Mouse (Mus musculus) MEL (cell line): ENCODE measurements around the gene Kif3b.

Source experiments
- CTCF ChIP-seq, 3 experiments: IDR thresholded peaks in 2 of 3; conservative IDR thresholded peaks in 1 of 3; 2 replicates each; pipeline ENCODE4 v1.5.1; 2011 to 2012; ENCODE audit warnings: low read length in 3 of 3, low read depth in 2 of 3, mild to moderate bottlenecking in 2 of 3, improper control_type of control experiment in 1 of 3, inconsistent platforms in 1 of 3, mixed read lengths in 1 of 3, moderate library complexity in 1 of 3; ENCODE audit not compliant: control insufficient read depth in 1 of 3, insufficient read depth in 1 of 3, poor library complexity in 1 of 3, severe bottlenecking in 1 of 3
- E2F4 ChIP-seq: IDR thresholded peaks from 2 replicates; pipeline ENCODE4 v1.6.1; 2011; ENCODE audit warnings: low read depth, low read length, improper control_type of control experiment, borderline replicate concordance
- GATA1 ChIP-seq: IDR thresholded peaks from 2 replicates; pipeline ENCODE4 v1.6.1; 2011; ENCODE audit warnings: low read depth, low read length, improper control_type of control experiment
- KAT2A ChIP-seq: conservative IDR thresholded peaks from 2 replicates; pipeline ENCODE4 v1.6.1; 2012; ENCODE audit warnings: low read depth, low read length, improper control_type of control experiment, inconsistent platforms
- MAFK ChIP-seq: IDR thresholded peaks from 2 replicates; pipeline ENCODE4 v1.6.1; 2011; ENCODE audit warnings: low read depth, mild to moderate bottlenecking, low read length, improper control_type of control experiment, borderline replicate concordance
- NRF1 ChIP-seq: IDR thresholded peaks from 2 replicates; pipeline ENCODE4 v1.6.1; 2014; ENCODE audit warnings: low read depth, mild to moderate bottlenecking, inconsistent platforms, low read length, improper control_type of control experiment, moderate library complexity; ENCODE audit not compliant: poor library complexity, insufficient read depth, severe bottlenecking
- POLR2A ChIP-seq, 2 experiments: IDR thresholded peaks; 2 replicates each; pipeline ENCODE4 v1.6.1; 2011 to 2012; ENCODE audit warnings: low read length in 2 of 2, mild to moderate bottlenecking in 2 of 2, control low read depth in 1 of 2, improper control_type of control experiment in 1 of 2, low read depth in 1 of 2, moderate library complexity in 1 of 2; ENCODE audit not compliant: control insufficient read depth in 1 of 2, insufficient read depth in 1 of 2, poor library complexity in 1 of 2
- TCF12 ChIP-seq: IDR thresholded peaks from 2 replicates; pipeline ENCODE4 v1.6.1; 2014; ENCODE audit warnings: low read depth, mild to moderate bottlenecking, inconsistent platforms, low read length, improper control_type of control experiment, moderate library complexity
- USF2 ChIP-seq, 2 experiments: IDR thresholded peaks; 2 replicates each; pipeline ENCODE4 v1.6.1; 2011 to 2012; ENCODE audit warnings: improper control_type of control experiment in 2 of 2, low read length in 2 of 2, borderline replicate concordance in 1 of 2, inconsistent platforms in 1 of 2, low read depth in 1 of 2, mild to moderate bottlenecking in 1 of 2; ENCODE audit not compliant: insufficient read depth in 1 of 2

DNA sequence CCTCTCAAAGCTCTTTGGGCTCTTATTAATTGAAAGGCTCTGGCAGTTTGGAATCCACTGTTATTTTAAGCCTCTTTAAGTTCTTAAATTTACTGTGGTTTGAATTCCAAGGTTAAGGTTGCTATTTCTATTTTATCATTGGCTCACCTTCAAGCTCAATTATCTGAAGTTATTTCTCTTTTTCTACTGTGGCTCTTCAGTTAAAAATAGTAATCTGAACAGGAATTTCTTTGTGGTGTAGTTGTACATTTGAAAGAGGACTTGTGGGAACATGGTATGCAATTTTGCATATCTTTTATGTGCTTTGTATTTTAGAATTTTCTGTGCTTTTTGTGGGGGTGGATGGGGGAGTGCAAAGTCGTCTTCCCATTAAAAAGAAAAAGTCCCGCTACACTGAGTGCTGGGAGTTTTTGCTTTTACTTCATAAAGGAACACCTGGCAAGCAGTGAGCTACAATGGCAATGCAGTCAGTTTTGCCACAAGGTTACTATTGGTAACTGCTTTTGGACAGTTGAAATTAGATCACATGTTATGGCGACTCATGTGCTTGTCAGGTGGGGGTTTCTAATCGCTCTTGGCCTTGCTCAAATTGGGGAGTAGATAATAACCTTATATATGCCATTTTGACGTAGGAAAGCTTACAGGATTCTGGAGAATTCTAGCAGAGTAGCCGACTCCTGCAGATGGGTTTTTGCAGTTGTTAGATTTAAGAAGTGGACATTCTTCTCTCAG, 57.1 kb downstream of the Kif3b start:
- no peak for TF ChIP-seq CTCF (IDR thresholded peaks at IDR 0.05 in 2 of 3, conservative IDR thresholded peaks at IDR 0.05 in 1 of 3; ENCODE audit: control insufficient read depth in 1 of 3, insufficient read depth in 1 of 3, low read depth in 2 of 3, low read length in 3 of 3, poor library complexity in 1 of 3, severe bottlenecking in 1 of 3)
- no peak for TF ChIP-seq E2F4
- TF ChIP-seq POLR2A (IDR thresholded peaks at IDR 0.05; ENCODE audit: control insufficient read depth in 1 of 2, insufficient read depth in 1 of 2, low read depth in 1 of 2, low read length in 2 of 2, poor library complexity in 1 of 2): no peak
- TF ChIP-seq MAFK: no peak
- TF ChIP-seq KAT2A: no peak
- TF ChIP-seq TCF12: peak; percentile 60; the same call in 1 of the 2 replicates
- TF ChIP-seq NRF1: no peak
- TF ChIP-seq USF2 (IDR thresholded peaks at IDR 0.05; ENCODE audit: borderline replicate concordance in 1 of 2, insufficient read depth in 1 of 2, low read depth in 1 of 2, low read length in 2 of 2): no peak
- TF ChIP-seq GATA1: no peak
